Mouse (Mus musculus) hematopoietic stem cell, adult 5-6 weeks (primary cell): ENCODE measurements around the gene Neto2. TPM values are rescaled to one million over a fixed set of nuclear protein-coding genes. Genes with fewer than 3 reads are reported as not detected.
"Not testable (repeated sequence)": the region's sequence is repeated elsewhere in the genome, so short reads cannot be mapped to it uniquely, and the experiment has no call there.

Source experiments
- ATAC-seq, 2 experiments: fragments of 125-278 bp in 1 of 2; replicated peaks in 1 of 2; 2 replicates each; pipeline ENCODE4 v1.8.0; 2016 to 2017; ENCODE audit warnings: inconsistent platforms in 2 of 2, mild to moderate bottlenecking in 2 of 2, moderate number of reproducible peaks in 2 of 2, low read depth in 1 of 2, moderate TSS enrichment in 1 of 2; ENCODE audit not compliant: low FRiP score in 2 of 2, poor library complexity in 2 of 2, severe bottlenecking in 2 of 2, insufficient read depth in 1 of 2, low TSS enrichment in 1 of 2
- total RNA-seq: library from RNA; stranded (forward); fragments of 172-1452, 232-1000 nt; gene quantifications from 2 replicates; pipeline ENCODE4 v1.2.3, GENCODE M21; 2017

The Neto2 gene
- total RNA-seq, result 9.4 and 11.9 TPM in 2 replicates

GRCm38 (mm10) chr8:85700751-85701351, at the start of gene Neto2:
Gene Neto2 (minus strand): TSS chr8:85700924.
- peak; percentile 33 to 43; a peak in 3 of 4 replicates for ATAC-seq

GRCm38 (mm10) chr8:85745053-85745452, 44.3 kb upstream of the Neto2 start:
- no peak for ATAC-seq

GRCm38 (mm10) chr8:85730545-85730944, 29.8 kb upstream of the Neto2 start:
- ATAC-seq, result no peak

- no peak for ATAC-seq
These were observed 16.5 kb upstream of the Neto2 start for GRCm38 (mm10) chr8:85717271-85717670.

- ATAC-seq, result no peak
These were observed 16.0 kb upstream of the Neto2 start for GRCm38 (mm10) chr8:85716696-85717095.

- ATAC-seq, result no peak
These were observed 6.3 kb upstream of the Neto2 start for GRCm38 (mm10) chr8:85706988-85707387.

GRCm38 (mm10) chr8:85700101-85700750, 498 bp downstream of the Neto2 start:
- ATAC-seq, result peak; percentile 23 to 56

- ATAC-seq, result peak; percentile 79 to 85
These were observed 1.7 kb downstream of the Neto2 start for GRCm38 (mm10) chr8:85699051-85699450.

- ATAC-seq, result no peak
These were observed 35.6 kb downstream of the Neto2 start for GRCm38 (mm10) chr8:85665146-85665545.

- peak; percentile 58 to 59; a peak in 2 of 4 replicates for ATAC-seq
These were observed 38.7 kb downstream of the Neto2 start for GRCm38 (mm10) chr8:85661995-85662394.

- ATAC-seq, result no peak
These were observed 49.5 kb downstream of the Neto2 start for GRCm38 (mm10) chr8:85651201-85651600.

- no peak for ATAC-seq
These were observed 52.2 kb downstream of the Neto2 start for GRCm38 (mm10) chr8:85648553-85648952.

- ATAC-seq, result no peak
These were observed 55.6 kb downstream of the Neto2 start for GRCm38 (mm10) chr8:85644921-85645665.

GRCm38 (mm10) chr8:85624450-85624849, 76.3 kb downstream of the Neto2 start:
- peak in 1 of 2 experiments; percentile 36; a peak in 1 of 4 replicates for ATAC-seq

- no peak for ATAC-seq
These were observed 77.5 kb downstream of the Neto2 start for GRCm38 (mm10) chr8:85623246-85623645.

- no peak for ATAC-seq
These were observed 81.9 kb downstream of the Neto2 start for GRCm38 (mm10) chr8:85618789-85619188.

GRCm38 (mm10) chr8:85617125-85617524, 83.6 kb downstream of the Neto2 start:
- not testable (repeated sequence) for ATAC-seq

GRCm38 (mm10) chr8:85608836-85609235, 91.9 kb downstream of the Neto2 start:
- no peak for ATAC-seq
